Comparison of ENCODE assay signal across 9 mouse cellular contexts in genomic region chr11:61673686-61674085, GRCm38 (mm10). TPM values are rescaled to one million over a fixed set of nuclear protein-coding genes. Genes with fewer than 3 reads are reported as not detected.
DNase-seq lines count a peak whose midpoint lies in the region; ATAC-seq and TF ChIP-seq lines count a peak whose summit lies in the region.
"Had no signal": no experiment of that assay in that cellular context is flagged by ENCODE, and none has a peak within 500 bp of the region (broad histone marks: within the 10 kb centered on the region; RNA-seq: fewer than 3 reads in every experiment).

No protein-coding gene starts in this region.

- peak; percentile 28 for TF ChIP-seq CTCF in lung, adult 2 months (IDR thresholded peaks at IDR 0.05; ENCODE audit: insufficient read depth, low read length)

- no peak for ATAC-seq in forebrain, embryonic 11.5 days (replicated peaks; ENCODE audit: low FRiP score)
- ATAC-seq in forebrain, embryonic 14.5 days = no peak
- no peak for ATAC-seq in granulocyte monocyte progenitor cell, adult 5-6 weeks (replicated peaks; ENCODE audit: poor library complexity, severe bottlenecking)
- ATAC-seq in intestine, embryonic 15.5 days = no peak

- 31% methylated on average over 8 of the region's 8 CpGs for WGBS in forebrain, embryonic 11.5 days
- WGBS in forebrain, embryonic 14.5 days = 34% methylated on average over 7 of the region's 8 CpGs
- WGBS in lung, adult 2 months = 50% methylated on average over 8 of the region's 8 CpGs
- 41% methylated on average over 8 of the region's 8 CpGs for WGBS in intestine, embryonic 15.5 days

- H3K4me3 ChIP-seq in forebrain, embryonic 11.5 days (ENCODE audit: low read depth, low read length) = no peak overlapping the region
- H3K4me3 ChIP-seq in forebrain, embryonic 14.5 days (ENCODE audit: low read depth, low read length) = no peak overlapping the region
- H3K4me3 ChIP-seq in lung, adult 2 months (replicated peaks; ENCODE audit: extremely low read depth, low read depth, low read length) = no peak overlapping the region
- no peak overlapping the region for H3K4me3 ChIP-seq in intestine, embryonic 15.5 days (replicated peaks)
- H3K4me3 ChIP-seq: myocyte had no signal

- no peaks in the 10 kb centered on the region for H3K27me3 ChIP-seq in forebrain, embryonic 11.5 days (ENCODE audit: control insufficient read depth, insufficient read depth, low read length)
- H3K27me3 ChIP-seq in forebrain, embryonic 14.5 days (replicated peaks; ENCODE audit: control insufficient read depth, insufficient read depth, low read length) = no peaks in the 10 kb centered on the region
- H3K27me3 ChIP-seq in intestine, embryonic 15.5 days (replicated peaks) = no peaks in the 10 kb centered on the region

- H3K9me3 ChIP-seq in forebrain, embryonic 11.5 days (ENCODE audit: control insufficient read depth, low read length) = no peaks in the 10 kb centered on the region
- no peaks in the 10 kb centered on the region for H3K9me3 ChIP-seq in forebrain, embryonic 14.5 days (replicated peaks; ENCODE audit: control insufficient read depth, low read length)
- H3K9me3 ChIP-seq in intestine, embryonic 15.5 days = no peaks in the 10 kb centered on the region

- no peak overlapping the region for H3K27ac ChIP-seq in forebrain, embryonic 11.5 days (ENCODE audit: low read depth, low read length)
- no peak overlapping the region for H3K27ac ChIP-seq in forebrain, embryonic 14.5 days (ENCODE audit: low read depth, low read length)
- no peak overlapping the region for H3K27ac ChIP-seq in intestine, embryonic 15.5 days

- no peak overlapping the region for H3K4me2 ChIP-seq in forebrain, embryonic 11.5 days (ENCODE audit: low read depth, low read length, severe bottlenecking)
- no peak overlapping the region for H3K4me2 ChIP-seq in forebrain, embryonic 14.5 days (ENCODE audit: low read length)
- H3K4me2 ChIP-seq in intestine, embryonic 15.5 days (replicated peaks) = no peak overlapping the region

- no peak overlapping the region for H3K9ac ChIP-seq in forebrain, embryonic 11.5 days (ENCODE audit: low read length)
- H3K9ac ChIP-seq in forebrain, embryonic 14.5 days (ENCODE audit: low read length) = no peak overlapping the region
- H3K9ac ChIP-seq in intestine, embryonic 15.5 days = no peak overlapping the region

- no peak for TF ChIP-seq POLR2A in lung, adult 2 months (IDR thresholded peaks at IDR 0.05; ENCODE audit: borderline replicate concordance, extremely low read depth, low read depth, low read length)

- H3K36me3 ChIP-seq in forebrain, embryonic 11.5 days (ENCODE audit: control insufficient read depth, insufficient read depth, low read length) = no peaks in the 10 kb centered on the region
- H3K36me3 ChIP-seq in forebrain, embryonic 14.5 days (ENCODE audit: control insufficient read depth, insufficient read depth, low read length) = no peaks in the 10 kb centered on the region
- no peaks in the 10 kb centered on the region for H3K36me3 ChIP-seq in intestine, embryonic 15.5 days

- peaks cover 9% of the 10 kb centered on the region; the same call in 1 of the 2 replicates for H3K4me1 ChIP-seq in forebrain, embryonic 11.5 days (replicated peaks; ENCODE audit: control insufficient read depth, insufficient read depth, low read length)
- no peaks in the 10 kb centered on the region for H3K4me1 ChIP-seq in forebrain, embryonic 14.5 days (ENCODE audit: control insufficient read depth, insufficient read depth, low read length)
- no peaks in the 10 kb centered on the region for H3K4me1 ChIP-seq in lung, adult 2 months (ENCODE audit: control insufficient read depth, insufficient read depth, low read length)
- peaks cover 37% of the 10 kb centered on the region for H3K4me1 ChIP-seq in intestine, embryonic 15.5 days (replicated peaks)

- DNase-seq in forebrain, embryonic 11.5 days (ENCODE audit: low spot score) = peak; percentile 67
- no peak for DNase-seq in forebrain, embryonic 14.5 days (ENCODE audit: low spot score)
- no peak for DNase-seq in lung, adult 2 months
- DNase-seq in lung, postnatal 25 days (ENCODE audit: low spot score) = no peak
- DNase-seq in brain, adult 2 months (ENCODE audit: low read depth, low spot score) = peak; percentile 63
- DNase-seq in kidney, postnatal 10 days = peak; percentile 66

RNA-seq across cellular contexts. Expression of gene Fam83g, which starts 10.2 kb away (rescaled TPM):
- polyA plus RNA-seq in forebrain, embryonic 11.5 days (2014; fragmentation: Nextera tagmentation; extraction: Ambion mirVana) = 0.65 and 0.92 TPM in 2 replicates
- 0.19 and 0.25 TPM in 2 replicates for polyA plus RNA-seq in forebrain, embryonic 14.5 days (2014; fragmentation: Nextera tagmentation; extraction: Ambion mirVana)
- 2.7 and 7.5 TPM in 2 replicates for polyA plus RNA-seq in lung, adult 2 months (2012; rRNA removed)
- total RNA-seq in granulocyte monocyte progenitor cell, adult 5-6 weeks (2014; fragmentation: Nextera tagmentation) = not detected in 2 replicates
- total RNA-seq in granulocyte monocyte progenitor cell, adult 5-6 weeks (2017) = not detected in 2 replicates
- polyA plus RNA-seq in intestine, embryonic 15.5 days (2015; fragmentation: Nextera tagmentation; extraction: Ambion mirVana) = 7.4 and 7.9 TPM in 2 replicates
- polyA plus RNA-seq: myocyte had no signal

RNA-seq across cellular contexts. Expression of gene Grap, which starts 20.6 kb away (rescaled TPM):
- 5.6 and 5.9 TPM in 2 replicates for polyA plus RNA-seq in forebrain, embryonic 11.5 days (2014; fragmentation: Nextera tagmentation; extraction: Ambion mirVana)
- 5.6 and 7.7 TPM in 2 replicates for polyA plus RNA-seq in forebrain, embryonic 14.5 days (2014; fragmentation: Nextera tagmentation; extraction: Ambion mirVana)
- polyA plus RNA-seq in lung, adult 2 months (2012; rRNA removed) = 77.0 and 86.0 TPM in 2 replicates
- total RNA-seq in granulocyte monocyte progenitor cell, adult 5-6 weeks (2014; fragmentation: Nextera tagmentation) = 2.0 TPM in 1 of 2 replicates, not detected in the other
- total RNA-seq in granulocyte monocyte progenitor cell, adult 5-6 weeks (2017) = 0.30 and 0.31 TPM in 2 replicates
- 7.1 and 7.6 TPM in 2 replicates for polyA plus RNA-seq in intestine, embryonic 15.5 days (2015; fragmentation: Nextera tagmentation; extraction: Ambion mirVana)

RNA-seq across cellular contexts. Expression of gene Slc5a10, which starts 46.9 kb away (rescaled TPM):
- polyA plus RNA-seq in forebrain, embryonic 11.5 days (2014; fragmentation: Nextera tagmentation; extraction: Ambion mirVana) = not detected in 2 replicates
- polyA plus RNA-seq in forebrain, embryonic 14.5 days (2014; fragmentation: Nextera tagmentation; extraction: Ambion mirVana) = not detected in 2 replicates
- polyA plus RNA-seq in lung, adult 2 months (2012; rRNA removed) = 0.06 TPM in 1 of 2 replicates, not detected in the other
- total RNA-seq in granulocyte monocyte progenitor cell, adult 5-6 weeks (2014; fragmentation: Nextera tagmentation) = not detected in 2 replicates
- total RNA-seq in granulocyte monocyte progenitor cell, adult 5-6 weeks (2017) = not detected in 2 replicates
- 0.13 TPM in 1 of 2 replicates, not detected in the other for polyA plus RNA-seq in intestine, embryonic 15.5 days (2015; fragmentation: Nextera tagmentation; extraction: Ambion mirVana)

Comparison
In these comparisons a context has a peak if more than half of its experiments do, and no peak if none do; other contexts are left out.
1. DNase-seq: peak in forebrain, embryonic 11.5 days (single experiment), brain, adult 2 months (single experiment) and kidney, postnatal 10 days (single experiment); none in forebrain, embryonic 14.5 days (single experiment), lung, adult 2 months (single experiment) and lung, postnatal 25 days (single experiment).